8 mouse cellular contexts compared by ENCODE assay signal in the genomic region with DNA sequence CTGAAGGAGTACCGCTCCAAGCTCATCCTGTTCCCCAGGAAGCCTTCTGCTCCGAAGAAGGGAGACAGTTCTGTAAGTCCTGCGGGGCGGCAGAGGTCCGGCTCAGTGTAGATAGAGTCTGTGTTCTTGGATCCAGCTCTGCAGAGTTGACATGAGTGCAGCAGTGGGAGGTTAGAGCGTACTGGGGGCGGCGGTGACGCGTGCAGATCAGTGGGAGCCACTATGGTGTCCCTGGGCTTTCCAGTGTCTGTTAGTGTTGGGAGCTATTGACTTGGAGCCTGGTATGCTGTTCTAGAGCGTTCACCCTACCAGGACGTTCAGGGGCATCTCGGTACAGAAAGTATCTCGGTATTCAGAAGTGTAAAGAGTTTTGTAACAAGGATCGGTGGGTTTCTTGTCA. TPM values are rescaled to one million over a fixed set of nuclear protein-coding genes. Genes with fewer than 3 reads are reported as not detected.
DNase-seq lines count a peak whose midpoint lies in the region; ATAC-seq and TF ChIP-seq lines count a peak whose summit lies in the region.

No protein-coding gene starts in this region.

- TF ChIP-seq EP300 in heart, postnatal 0 days (IDR thresholded peaks at IDR 0.05; ENCODE audit: low read depth), result no peak
- no peak for TF ChIP-seq EP300 in MEL (IDR thresholded peaks at IDR 0.05; ENCODE audit: low read depth in 1 of 2, low read length in 2 of 2)

- no peak for TF ChIP-seq RAD21 in MEL (IDR thresholded peaks at IDR 0.05; ENCODE audit: low read depth, low read length)

- H3K27me3 ChIP-seq in heart, postnatal 0 days (ENCODE audit: control insufficient read depth, insufficient read depth, low read length), result no peaks in the 10 kb centered on the region
- H3K27me3 ChIP-seq in MEL (ENCODE audit: control insufficient read depth in 1 of 2, insufficient read depth in 2 of 2, low read length in 2 of 2), result no peaks in the 10 kb centered on the region
- H3K27me3 ChIP-seq in hindbrain, embryonic 14.5 days (ENCODE audit: control insufficient read depth, insufficient read depth, low read length), result no peaks in the 10 kb centered on the region
- H3K27me3 ChIP-seq in midbrain, embryonic 15.5 days (replicated peaks), result no peaks in the 10 kb centered on the region

- H3K4me1 ChIP-seq in heart, postnatal 0 days (ENCODE audit: control insufficient read depth, insufficient read depth), result peaks cover 10% of the 10 kb centered on the region
- H3K4me1 ChIP-seq in MEL (ENCODE audit: control insufficient read depth in 1 of 2, insufficient read depth in 2 of 2, low read length in 2 of 2), result peaks cover 0 to 8% of the 10 kb centered on the region in 2 experiments; a peak in 1 of 4 replicates
- peaks cover 10% of the 10 kb centered on the region for H3K4me1 ChIP-seq in hindbrain, embryonic 14.5 days (replicated peaks; ENCODE audit: control insufficient read depth, insufficient read depth, low read length)
- peaks cover 17% of the 10 kb centered on the region for H3K4me1 ChIP-seq in midbrain, embryonic 15.5 days

- no peak for TF ChIP-seq CTCF in heart, postnatal 0 days (IDR thresholded peaks at IDR 0.05; ENCODE audit: low read depth)
- TF ChIP-seq CTCF in MEL (IDR thresholded peaks at IDR 0.05 in 2 of 3, conservative IDR thresholded peaks at IDR 0.05 in 1 of 3; ENCODE audit: control insufficient read depth in 1 of 3, insufficient read depth in 1 of 3, low read depth in 2 of 3, low read length in 3 of 3, poor library complexity in 1 of 3, severe bottlenecking in 1 of 3), result no peak

- peaks cover 29% of the 10 kb centered on the region for H3K36me3 ChIP-seq in heart, postnatal 0 days (replicated peaks; ENCODE audit: control insufficient read depth, insufficient read depth, low read length)
- peaks cover 13 to 15% of the 10 kb centered on the region in 2 experiments for H3K36me3 ChIP-seq in MEL (ENCODE audit: control insufficient read depth in 1 of 2, insufficient read depth in 2 of 2, low read length in 2 of 2)
- peaks cover 33% of the 10 kb centered on the region for H3K36me3 ChIP-seq in hindbrain, embryonic 14.5 days (replicated peaks; ENCODE audit: control insufficient read depth, insufficient read depth)
- H3K36me3 ChIP-seq in midbrain, embryonic 15.5 days (replicated peaks), result peaks cover 22% of the 10 kb centered on the region

- no peaks in the 10 kb centered on the region for H3K9me3 ChIP-seq in heart, postnatal 0 days (replicated peaks; ENCODE audit: control insufficient read depth, low read length)
- H3K9me3 ChIP-seq in MEL (replicated peaks; ENCODE audit: insufficient read depth, low read length), result no peaks in the 10 kb centered on the region
- no peaks in the 10 kb centered on the region for H3K9me3 ChIP-seq in hindbrain, embryonic 14.5 days (ENCODE audit: control insufficient read depth, low read length)
- H3K9me3 ChIP-seq in midbrain, embryonic 15.5 days, result no peaks in the 10 kb centered on the region

- TF ChIP-seq POLR2A in MEL (IDR thresholded peaks at IDR 0.05; ENCODE audit: control insufficient read depth in 1 of 2, insufficient read depth in 1 of 2, low read depth in 1 of 2, low read length in 2 of 2, poor library complexity in 1 of 2), result no peak; a peak in 1 of 4 replicates

- 11% methylated on average over 14 of the region's 15 CpGs for WGBS in heart, postnatal 0 days
- 24% methylated on average over 14 of the region's 15 CpGs for WGBS in hindbrain, embryonic 14.5 days
- WGBS in midbrain, embryonic 15.5 days, result 16% methylated on average over 15 of the region's 15 CpGs

- peaks cover 26% of the 10 kb centered on the region for H3K79me2 ChIP-seq in MEL (ENCODE audit: control insufficient read depth, insufficient read depth, low read length, poor library complexity)

- peak overlapping the region; percentile 90 for H3K4me2 ChIP-seq in heart, postnatal 0 days (ENCODE audit: low read depth, low read length)
- peak overlapping the region; percentile 89 for H3K4me2 ChIP-seq in hindbrain, embryonic 14.5 days (replicated peaks)
- H3K4me2 ChIP-seq in midbrain, embryonic 15.5 days, result peak overlapping the region; percentile 81

- peak overlapping the region; percentile 97 for H3K9ac ChIP-seq in heart, postnatal 0 days (replicated peaks; ENCODE audit: low read depth, low read length)
- H3K9ac ChIP-seq in MEL (ENCODE audit: control insufficient read depth, low read depth, low read length, poor library complexity, severe bottlenecking), result peak overlapping the region; percentile 92
- peak overlapping the region; percentile 97 for H3K9ac ChIP-seq in hindbrain, embryonic 14.5 days
- peak overlapping the region; percentile 92 for H3K9ac ChIP-seq in midbrain, embryonic 15.5 days

- no peak for ATAC-seq in heart, postnatal 0 days (ENCODE audit: insufficient read depth, low read depth)
- ATAC-seq in hindbrain, embryonic 14.5 days (ENCODE audit: low FRiP score), result no peak
- ATAC-seq in midbrain, embryonic 15.5 days (replicated peaks), result no peak
- ATAC-seq in activated CD4-positive, CD25-positive, alpha-beta regulatory T cell, adult 4 months, result no peak

- no peak for DNase-seq in heart, postnatal 0 days (ENCODE audit: low spot score)
- no peak for DNase-seq in heart, adult 8-10 months (ENCODE audit: low spot score)
- no peak for DNase-seq in MEL (ENCODE audit: low read depth, low spot score)
- DNase-seq in hindbrain, embryonic 14.5 days (ENCODE audit: low spot score), result no peak
- no peak for DNase-seq in right cerebral cortex, postnatal 36 days (ENCODE audit: low spot score in 2 of 2)
- DNase-seq in right cerebral cortex, postnatal 14 days, result no peak

- H3K4me3 ChIP-seq in heart, postnatal 0 days (ENCODE audit: low read depth, low read length), result peak overlapping the region; percentile 95
- H3K4me3 ChIP-seq in MEL (ENCODE audit: control insufficient read depth in 1 of 2, insufficient read depth in 1 of 2, low read depth in 2 of 2, low read length in 2 of 2), result peak overlapping the region; percentile 74 to 81
- peak overlapping the region; percentile 91 for H3K4me3 ChIP-seq in hindbrain, embryonic 14.5 days (replicated peaks; ENCODE audit: low read length)
- peak overlapping the region; percentile 60 for H3K4me3 ChIP-seq in midbrain, embryonic 15.5 days

- peak overlapping the region; percentile 95; the same call in 1 of the 2 replicates for H3K27ac ChIP-seq in heart, postnatal 0 days (ENCODE audit: low read depth)
- H3K27ac ChIP-seq in MEL (ENCODE audit: control insufficient read depth, low read depth, low read length), result peak overlapping the region; percentile 72
- peak overlapping the region; percentile 96; the same call in 1 of the 2 replicates for H3K27ac ChIP-seq in hindbrain, embryonic 14.5 days
- H3K27ac ChIP-seq in midbrain, embryonic 15.5 days, result peak overlapping the region; percentile 88; the same call in 1 of the 2 replicates

RNA-seq across cellular contexts. Expression of a gene that starts 1.1 kb away (rescaled TPM):
- 2,455 and 2,720 TPM in 2 replicates for total RNA-seq in heart, postnatal 0 days (2014; rRNA removed; ENCODE audit: low replicate concordance)
- 813 and 854 TPM in 2 replicates for polyA plus RNA-seq in heart, postnatal 0 days (2015; fragmentation: Nextera tagmentation; extraction: Ambion mirVana)
- 100 to 1,000 TPM; 402 to 462 (median 427) TPM for total RNA-seq in heart, adult 8-10 months (2022)
- 2,918 and 3,113 TPM in 2 replicates for total RNA-seq in MEL (2012; rRNA removed)
- 1,000 to 10,000 TPM in 1 of 2 experiments, not detected in 1; 1,306 TPM for polyA plus RNA-seq in MEL (2012; ENCODE audit: insufficient read depth in 1 of 2, insufficient read length in 2 of 2, low read depth in 1 of 2, low replicate concordance in 2 of 2, missing spikeins in 1 of 2)
- 766 and 865 TPM in 2 replicates for polyA plus RNA-seq in hindbrain, embryonic 14.5 days (2014; fragmentation: Nextera tagmentation; extraction: Ambion mirVana)
- 632 and 634 TPM in 2 replicates for polyA plus RNA-seq in midbrain, embryonic 15.5 days (2015; fragmentation: Nextera tagmentation; extraction: Ambion mirVana)
- polyA plus RNA-seq in activated CD4-positive, CD25-positive, alpha-beta regulatory T cell, adult 4 months (2017; shearing (Covaris generic)), result 1,000 to 10,000 TPM; 2,503 to 2,608 TPM

RNA-seq across cellular contexts. Expression of a gene that starts 13.9 kb away (rescaled TPM):
- total RNA-seq in heart, postnatal 0 days (2014; rRNA removed; ENCODE audit: low replicate concordance), result 0.42 and 9.0 TPM in 2 replicates
- 0.15 and 0.16 TPM in 2 replicates for polyA plus RNA-seq in heart, postnatal 0 days (2015; fragmentation: Nextera tagmentation; extraction: Ambion mirVana)
- total RNA-seq in heart, adult 8-10 months (2022), result 1 to 10 TPM in 2 of 4 experiments, under 1 TPM in 2; 0.52 to 1.7 (median 0.89) TPM
- total RNA-seq in MEL (2012; rRNA removed), result 2.2 and 3.5 TPM in 2 replicates
- 1 to 10 TPM in 1 of 2 experiments, not detected in 1; 4.5 TPM for polyA plus RNA-seq in MEL (2012; ENCODE audit: insufficient read depth in 1 of 2, insufficient read length in 2 of 2, low read depth in 1 of 2, low replicate concordance in 2 of 2, missing spikeins in 1 of 2)
- polyA plus RNA-seq in hindbrain, embryonic 14.5 days (2014; fragmentation: Nextera tagmentation; extraction: Ambion mirVana), result 2.2 and 3.3 TPM in 2 replicates
- 8.1 TPM in 2 replicates for polyA plus RNA-seq in midbrain, embryonic 15.5 days (2015; fragmentation: Nextera tagmentation; extraction: Ambion mirVana)
- polyA plus RNA-seq in activated CD4-positive, CD25-positive, alpha-beta regulatory T cell, adult 4 months (2017; shearing (Covaris generic)), result 1 to 10 TPM in 1 of 2 experiments, under 1 TPM in 1; 0.65 to 2.2 TPM

RNA-seq across cellular contexts. Expression of a gene that starts 40.5 kb away (rescaled TPM):
- 72.8 and 83.1 TPM in 2 replicates for total RNA-seq in heart, postnatal 0 days (2014; rRNA removed; ENCODE audit: low replicate concordance)
- polyA plus RNA-seq in heart, postnatal 0 days (2015; fragmentation: Nextera tagmentation; extraction: Ambion mirVana), result 63.3 and 65.1 TPM in 2 replicates
- 10 to 100 TPM; 86.9 to 99.5 (median 95.3) TPM for total RNA-seq in heart, adult 8-10 months (2022)
- 28.9 and 32.0 TPM in 2 replicates for total RNA-seq in MEL (2012; rRNA removed)
- polyA plus RNA-seq in MEL (2012; ENCODE audit: insufficient read depth in 1 of 2, insufficient read length in 2 of 2, low read depth in 1 of 2, low replicate concordance in 2 of 2, missing spikeins in 1 of 2), result 10 to 100 TPM in 1 of 2 experiments, not detected in 1; 36.0 TPM
- 41.6 and 44.1 TPM in 2 replicates for polyA plus RNA-seq in hindbrain, embryonic 14.5 days (2014; fragmentation: Nextera tagmentation; extraction: Ambion mirVana)
- 48.7 and 49.0 TPM in 2 replicates for polyA plus RNA-seq in midbrain, embryonic 15.5 days (2015; fragmentation: Nextera tagmentation; extraction: Ambion mirVana)
- polyA plus RNA-seq in activated CD4-positive, CD25-positive, alpha-beta regulatory T cell, adult 4 months (2017; shearing (Covaris generic)), result 10 to 100 TPM; 11.4 to 21.1 TPM

RNA-seq across cellular contexts. Expression of a gene that starts 54.8 kb away (rescaled TPM):
- 1.4 and 3.4 TPM in 2 replicates for total RNA-seq in heart, postnatal 0 days (2014; rRNA removed; ENCODE audit: low replicate concordance)
- 1.6 and 2.0 TPM in 2 replicates for polyA plus RNA-seq in heart, postnatal 0 days (2015; fragmentation: Nextera tagmentation; extraction: Ambion mirVana)
- total RNA-seq in heart, adult 8-10 months (2022), result under 1 TPM; 0.34 to 0.87 (median 0.60) TPM
- 0.15 TPM in 1 of 2 replicates, not detected in the other for total RNA-seq in MEL (2012; rRNA removed)
- polyA plus RNA-seq in MEL (2012; ENCODE audit: insufficient read depth in 1 of 2, insufficient read length in 2 of 2, low read depth in 1 of 2, low replicate concordance in 2 of 2, missing spikeins in 1 of 2), result not detected
- 1.3 and 3.0 TPM in 2 replicates for polyA plus RNA-seq in hindbrain, embryonic 14.5 days (2014; fragmentation: Nextera tagmentation; extraction: Ambion mirVana)
- polyA plus RNA-seq in midbrain, embryonic 15.5 days (2015; fragmentation: Nextera tagmentation; extraction: Ambion mirVana), result 1.6 and 2.1 TPM in 2 replicates
- polyA plus RNA-seq in activated CD4-positive, CD25-positive, alpha-beta regulatory T cell, adult 4 months (2017; shearing (Covaris generic)), result not detected
